Comparison of ENCODE assay signal across 13 mouse cellular contexts in genomic region chr5:27357630-27358029, GRCm38 (mm10).
"Had no signal": no experiment of that assay in that cellular context is flagged by ENCODE, and none has a peak within 500 bp of the region (broad histone marks: within the 10 kb centered on the region; RNA-seq: fewer than 3 reads in every experiment).

No protein-coding gene starts in this region.

- DNase-seq: gastrocnemius, postnatal 14 days; gastrocnemius, postnatal 36 days; heart, adult 2 months; heart, postnatal 4 days; kidney, adult 18-20 months; kidney, adult 8-10 months; kidney, postnatal 10 days; kidney, postnatal 25 days; kidney, postnatal 4 days; layer of hippocampus, adult 9-11 months; layer of hippocampus, postnatal 36 days; left cerebral cortex, postnatal 4 days; lung, adult 18-20 months had no signal
